Mouse (Mus musculus) kidney, adult 2 months (tissue): Measurements from ENCODE around the gene Ttc29. TPM values are rescaled to one million over a fixed set of nuclear protein-coding genes. Genes with fewer than 3 reads are reported as not detected.

ENCODE experiments used
- DNase-seq: peaks from one replicate; pipeline ENCODE4 v3.0.0; 2021
- H3K27ac ChIP-seq: fragments of 200-500 bp; 2 replicates; pipeline ENCODE4 v1.5.1; 2012; ENCODE audit warnings: low read depth, low read length, control low read depth, inconsistent platforms; ENCODE audit not compliant: insufficient read depth
- H3K27me3 ChIP-seq: fragments of 200-500 bp; replicated peaks from 2 replicates; pipeline ENCODE4 v1.6.1; 2012; ENCODE audit warnings: mild to moderate bottlenecking, moderate library complexity, low read length, inconsistent platforms; ENCODE audit not compliant: control insufficient read depth, insufficient read depth
- H3K36me3 ChIP-seq: fragments of 200-500 bp; 2 replicates; pipeline ENCODE4 v1.6.1; 2012; ENCODE audit warnings: mild to moderate bottlenecking, moderate library complexity, low read length, inconsistent platforms; ENCODE audit not compliant: control insufficient read depth, insufficient read depth
- H3K4me1 ChIP-seq: fragments of 200-500 bp; 2 replicates; pipeline ENCODE4 v1.6.1; 2011; ENCODE audit warnings: low read length; ENCODE audit not compliant: control insufficient read depth, insufficient read depth
- H3K4me3 ChIP-seq: fragments of 200-500 bp; 2 replicates; pipeline ENCODE4 v1.5.1; 2011; ENCODE audit warnings: mild to moderate bottlenecking, low read depth, low read length, control low read depth; ENCODE audit not compliant: insufficient read depth
- CTCF ChIP-seq: fragments of 200-500 bp; conservative IDR thresholded peaks from 2 replicates; pipeline ENCODE4 v1.5.1; 2011; ENCODE audit warnings: low read depth, mild to moderate bottlenecking, control low read depth, low read length, moderate library complexity, mixed read lengths; ENCODE audit not compliant: insufficient read depth, insufficient read length
- POLR2A ChIP-seq: fragments of 200-500 bp; IDR thresholded peaks from one replicate; pipeline ENCODE4 v1.6.1; 2011; ENCODE audit warnings: low read depth, low read length, control low read depth
- WGBS: fragments of 180-500 bp; shearing (Covaris S2); methylation state at CpG from one replicate; pipeline ENCODE4 v1.1.7; 2018; 5-methylcytosine and 5-hydroxymethylcytosine counted together
- polyA plus RNA-seq: library from polyadenylated mRNA; depleted of rRNA; stranded (reverse); fragments of >200 nt; gene quantifications from 2 replicates; pipeline ENCODE4 v1.2.3, GENCODE M21; 2012

Gene Ttc29
- polyA plus RNA-seq, 1 experiment: not detected

DNA sequence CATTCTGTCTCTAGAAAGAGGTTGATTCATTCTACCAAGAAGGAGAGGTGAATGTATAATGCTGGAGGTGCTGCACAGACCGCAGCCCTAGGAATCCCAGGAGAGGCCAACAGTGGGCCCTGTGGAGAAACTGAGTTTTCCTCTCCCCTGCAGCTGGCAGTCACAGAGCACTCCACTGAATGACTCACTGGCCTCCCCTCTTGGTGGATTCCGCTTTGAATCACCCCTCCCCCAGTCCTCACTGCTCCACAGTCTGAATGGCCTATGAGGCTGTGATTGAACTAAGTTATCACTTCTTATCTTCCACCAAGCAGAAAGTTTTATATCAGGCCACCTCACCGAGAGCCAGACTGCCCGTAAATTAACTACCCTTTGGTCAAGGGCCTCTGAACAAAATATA lies 94.0 kb downstream of the Ttc29 start:
- Histone ChIP-seq H3K27ac (no peak overlapping the region), H3K4me1 (no peaks in the 10 kb centered on the region), H3K4me3 (no peak overlapping the region), H3K27me3 (no peaks in the 10 kb centered on the region), H3K36me3 (no peaks in the 10 kb centered on the region)
- 38% methylated on average over 4 of the region's 4 CpGs for WGBS
- TF ChIP-seq CTCF (no peak), POLR2A (no peak)
- DNase-seq: no peak

DNA sequence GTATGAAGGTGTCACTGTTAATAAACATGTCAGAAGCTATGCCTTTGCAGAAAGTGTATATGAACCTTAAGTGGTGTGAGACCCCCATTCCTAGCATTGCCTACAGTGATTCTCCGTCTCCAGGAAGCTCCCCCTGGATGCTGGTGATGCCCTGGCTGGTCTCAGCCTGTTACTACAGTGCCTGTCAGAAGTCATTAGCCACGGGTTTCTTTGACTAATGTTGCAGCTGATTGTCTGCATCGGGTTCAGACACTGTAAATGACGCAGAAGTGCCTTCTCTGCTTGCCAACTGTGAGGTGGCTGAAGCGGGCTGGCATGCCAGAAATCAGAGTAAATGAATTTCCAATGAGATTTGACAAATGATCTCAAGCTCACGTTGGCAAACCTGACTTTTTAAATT lies 96.4 kb downstream of the Ttc29 start:
- no peak overlapping the region for H3K27ac ChIP-seq
- TF ChIP-seq POLR2A (no peak), CTCF (no peak)
- no peaks in the 10 kb centered on the region for H3K27me3 ChIP-seq
- DNase-seq: no peak
- no peak overlapping the region for H3K4me3 ChIP-seq
- 78% methylated on average over 6 of the region's 6 CpGs for WGBS
- no peaks in the 10 kb centered on the region for H3K4me1 ChIP-seq
- no peaks in the 10 kb centered on the region for H3K36me3 ChIP-seq

DNA sequence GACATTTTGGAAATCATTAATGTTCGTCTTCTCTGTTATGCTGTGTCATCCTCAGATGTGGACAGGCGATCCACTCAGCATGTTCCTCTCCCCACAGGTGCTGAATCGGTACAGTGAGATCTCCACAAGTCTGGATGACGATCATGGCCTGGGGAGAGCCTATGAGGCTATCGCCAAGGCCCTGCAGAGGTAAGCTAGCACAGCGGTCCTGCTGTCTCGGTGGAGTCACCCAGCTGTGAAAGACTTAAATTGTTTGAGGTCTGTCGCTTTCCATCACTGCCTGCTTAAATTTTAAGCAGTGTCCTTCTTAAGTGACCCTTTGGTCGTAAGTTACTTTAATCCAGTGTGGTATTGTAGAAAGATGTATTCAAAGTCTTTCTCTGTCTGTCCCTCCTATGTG lies 102.5 kb downstream of the Ttc29 start:
- no peak overlapping the region for H3K27ac ChIP-seq
- no peaks in the 10 kb centered on the region for H3K27me3 ChIP-seq
- WGBS: 47% methylated on average over 9 of the region's 9 CpGs
- no peak for DNase-seq
- H3K36me3 ChIP-seq: no peaks in the 10 kb centered on the region
- TF ChIP-seq POLR2A (no peak), CTCF (no peak)
- no peak overlapping the region for H3K4me3 ChIP-seq
- H3K4me1 ChIP-seq: no peaks in the 10 kb centered on the region

GRCm38 (mm10) chr8:78317666-78318065 lies 104.6 kb downstream of the Ttc29 start:
- Histone ChIP-seq H3K4me1 (no peaks in the 10 kb centered on the region), H3K36me3 (no peaks in the 10 kb centered on the region), H3K27ac (no peak overlapping the region), H3K27me3 (no peaks in the 10 kb centered on the region), H3K4me3 (no peak overlapping the region)
- 88% methylated on average over 2 of the region's 2 CpGs for WGBS
- DNase-seq: no peak
- TF ChIP-seq CTCF: no peak
- no peak for TF ChIP-seq POLR2A

DNA sequence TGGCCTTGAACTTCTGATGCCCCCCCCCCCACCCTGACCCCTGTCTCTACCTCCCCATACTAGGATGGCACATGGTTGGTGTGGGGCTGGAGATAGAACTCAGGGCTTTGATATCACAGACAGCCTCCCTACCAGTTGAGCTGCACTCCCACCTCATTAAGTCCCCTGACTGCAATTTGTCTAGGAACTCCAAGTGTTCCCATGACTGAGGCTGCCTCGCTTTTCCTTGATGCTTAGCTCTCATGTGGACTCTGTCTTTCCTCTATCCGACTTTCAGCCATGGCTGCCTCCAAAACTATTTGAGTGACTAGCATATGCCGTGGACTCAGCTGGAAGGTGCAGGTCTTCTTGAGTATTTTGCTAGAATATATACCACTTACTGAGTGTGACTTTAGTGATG lies 110.3 kb downstream of the Ttc29 start:
- H3K36me3 ChIP-seq: no peaks in the 10 kb centered on the region
- 84% methylated on average over 3 of the region's 3 CpGs for WGBS
- H3K4me1 ChIP-seq: no peaks in the 10 kb centered on the region
- no peak for DNase-seq
- TF ChIP-seq POLR2A (no peak), CTCF (no peak)
- no peak overlapping the region for H3K27ac ChIP-seq
- H3K4me3 ChIP-seq: no peak overlapping the region
- H3K27me3 ChIP-seq: no peaks in the 10 kb centered on the region

DNA sequence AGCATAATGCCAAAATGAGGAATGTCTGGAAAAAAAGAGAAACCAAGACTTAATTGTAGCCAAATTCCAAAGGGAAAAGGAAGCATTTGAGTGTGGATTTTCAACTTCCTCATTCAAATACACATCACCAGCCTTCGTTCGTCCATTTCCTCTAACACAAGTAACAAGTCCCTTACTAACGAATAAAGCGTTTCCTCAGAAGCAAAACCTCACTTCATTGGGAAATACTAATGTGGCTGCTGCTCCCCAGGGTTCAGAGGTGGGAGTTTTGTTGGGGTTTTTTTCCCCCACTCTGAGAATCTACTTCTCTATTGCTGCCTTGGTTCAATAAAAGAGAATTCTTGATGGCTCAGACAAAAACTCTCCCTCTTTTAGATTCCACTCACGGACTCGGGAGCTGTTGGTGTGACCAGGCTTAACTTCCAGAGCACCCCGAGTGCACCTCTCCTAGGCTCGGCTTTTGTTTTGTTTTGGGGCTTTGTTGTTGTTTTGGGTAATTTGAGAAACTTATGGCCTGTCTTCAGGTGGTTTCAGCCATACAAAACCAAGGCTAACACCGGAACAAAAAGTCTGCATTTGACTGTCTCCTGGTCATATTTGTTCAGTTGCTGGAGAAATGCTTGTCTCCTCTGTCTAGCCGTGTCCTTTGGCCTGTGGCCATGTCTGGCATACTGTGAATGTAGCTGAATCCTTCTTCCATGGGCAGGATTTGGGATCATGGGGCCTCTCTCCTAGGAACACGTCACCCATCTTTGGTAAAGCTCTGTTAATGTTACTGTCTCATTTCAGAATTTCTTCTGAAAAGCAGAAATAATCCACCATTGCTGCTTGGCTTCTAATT lies 127.8 kb downstream of the Ttc29 start:
- DNase-seq: no peak
- H3K4me3 ChIP-seq: no peak overlapping the region
- H3K27me3 ChIP-seq: no peaks in the 10 kb centered on the region
- no peak overlapping the region for H3K27ac ChIP-seq
- no peaks in the 10 kb centered on the region for H3K36me3 ChIP-seq
- WGBS: 60% methylated on average over 11 of the region's 11 CpGs
- no peaks in the 10 kb centered on the region for H3K4me1 ChIP-seq
- TF ChIP-seq POLR2A: no peak
- TF ChIP-seq CTCF: no peak

- H3K4me3 ChIP-seq: no peak overlapping the region
- H3K27me3 ChIP-seq: no peaks in the 10 kb centered on the region
- no peaks in the 10 kb centered on the region for H3K4me1 ChIP-seq
- H3K36me3 ChIP-seq: no peaks in the 10 kb centered on the region
- TF ChIP-seq POLR2A (no peak), CTCF (no peak)
- WGBS: 80% methylated on average over 4 of the region's 4 CpGs
- DNase-seq: no peak
- H3K27ac ChIP-seq: no peak overlapping the region
Observed at GRCm38 (mm10) chr8:78342151-78342550, 129.1 kb downstream of the Ttc29 start.
